Mouse (Mus musculus): ENCODE measurements around the gene Aifm2.

DNA sequence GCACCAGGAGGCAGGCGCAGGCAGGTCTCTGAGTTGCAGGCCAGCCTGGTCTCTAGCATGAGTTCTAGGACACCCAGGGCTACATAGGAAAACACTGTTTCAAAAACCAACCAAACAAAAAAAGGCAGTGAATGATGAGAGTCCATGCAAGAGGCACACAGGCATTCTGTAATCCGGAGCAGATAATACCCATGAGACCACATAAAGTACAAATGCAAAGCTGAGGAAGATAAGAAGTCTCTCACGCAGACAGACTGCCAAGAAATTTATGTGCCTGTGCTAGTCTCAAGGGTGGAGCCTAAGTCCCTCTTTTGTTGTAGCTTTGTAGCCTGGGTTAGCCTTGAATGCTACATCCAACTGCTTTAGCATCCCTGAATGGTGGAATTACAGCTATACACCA lies 49.4 kb upstream of the Aifm2 start:
- TF ChIP-seq ZC3H11A (IDR thresholded peaks at IDR 0.05; ENCODE audit: borderline replicate concordance, low read depth, low read length) = no peak
- no peak for TF ChIP-seq MAFK (IDR thresholded peaks at IDR 0.05; ENCODE audit: insufficient read depth, low read depth, low read length)
- no peak for TF ChIP-seq ZNF384 (IDR thresholded peaks at IDR 0.05; ENCODE audit: low read depth, low read length)
- no peak for TF ChIP-seq HCFC1 (IDR thresholded peaks at IDR 0.05; ENCODE audit: borderline replicate concordance, insufficient read depth, low read length)
- no peak for TF ChIP-seq CHD2 (IDR thresholded peaks at IDR 0.05; ENCODE audit: low read depth, low read length)

All from ES-E14 (cell line).